8 mouse cellular contexts compared by ENCODE assay signal in genomic region chr5:135010320-135010709, GRCm38 (mm10). TPM values are rescaled to one million over a fixed set of nuclear protein-coding genes. Genes with fewer than 3 reads are reported as not detected.
DNase-seq lines count a peak whose midpoint lies in the region; ATAC-seq lines count a peak whose summit lies in the region.

No protein-coding gene starts in this region.

- DNase-seq in kidney, postnatal 10 days = no peak
- DNase-seq in midbrain, embryonic 14.5 days = no peak
- DNase-seq in right cerebral cortex, postnatal 36 days (ENCODE audit: low spot score in 2 of 2) = no peak
- no peak for DNase-seq in embryo, embryonic 9.5 days (ENCODE audit: extremely low spot score)

- H3K36me3 ChIP-seq in kidney, embryonic 14.5 days (ENCODE audit: control insufficient read depth, insufficient read depth, low read length) = no peaks in the 10 kb centered on the region
- H3K36me3 ChIP-seq in hindbrain, embryonic 12.5 days = no peaks in the 10 kb centered on the region; the same call in 1 of the 2 replicates
- no peaks in the 10 kb centered on the region for H3K36me3 ChIP-seq in midbrain, embryonic 14.5 days (ENCODE audit: control insufficient read depth, insufficient read depth, low read length)

- H3K4me2 ChIP-seq in kidney, embryonic 14.5 days (replicated peaks; ENCODE audit: low read depth, low read length) = peak overlapping the region; percentile 59
- H3K4me2 ChIP-seq in hindbrain, embryonic 12.5 days (replicated peaks) = peak overlapping the region; percentile 61
- peak overlapping the region; percentile 71 for H3K4me2 ChIP-seq in midbrain, embryonic 14.5 days (ENCODE audit: low read length)

- H3K4me3 ChIP-seq in kidney, embryonic 14.5 days (ENCODE audit: low read length) = peak overlapping the region; percentile 67
- peak overlapping the region; percentile 66 for H3K4me3 ChIP-seq in brown adipose tissue, adult 24 weeks (ENCODE audit: insufficient read depth, low read depth, low read length)
- H3K4me3 ChIP-seq in hindbrain, embryonic 12.5 days = peak overlapping the region; percentile 58
- H3K4me3 ChIP-seq in midbrain, embryonic 14.5 days (replicated peaks; ENCODE audit: low read depth, low read length) = peak overlapping the region; percentile 58

- H3K4me1 ChIP-seq in kidney, embryonic 14.5 days (ENCODE audit: control insufficient read depth, insufficient read depth, low read length) = peaks cover 24% of the 10 kb centered on the region
- no peaks in the 10 kb centered on the region; the same call in none of the 2 replicates for H3K4me1 ChIP-seq in brown adipose tissue, adult 24 weeks (ENCODE audit: control insufficient read depth, insufficient read depth, insufficient read length, low read length)
- H3K4me1 ChIP-seq in hindbrain, embryonic 12.5 days = peaks cover 35% of the 10 kb centered on the region
- peaks cover 14% of the 10 kb centered on the region for H3K4me1 ChIP-seq in midbrain, embryonic 14.5 days (ENCODE audit: control insufficient read depth, insufficient read depth, low read length)

- peak overlapping the region; percentile 70; the same call in 1 of the 2 replicates for H3K9ac ChIP-seq in kidney, embryonic 14.5 days (ENCODE audit: low read depth, low read length)
- H3K9ac ChIP-seq in hindbrain, embryonic 12.5 days = peak overlapping the region; percentile 66; the same call in 1 of the 2 replicates
- H3K9ac ChIP-seq in midbrain, embryonic 14.5 days (replicated peaks; ENCODE audit: low read length) = peak overlapping the region; percentile 67

- H3K27ac ChIP-seq in kidney, embryonic 14.5 days (ENCODE audit: low read depth, low read length) = peak overlapping the region; percentile 99
- peak overlapping the region; percentile 46 for H3K27ac ChIP-seq in brown adipose tissue, adult 24 weeks (replicated peaks; ENCODE audit: low read depth, low read length)
- peak overlapping the region; percentile 92 for H3K27ac ChIP-seq in hindbrain, embryonic 12.5 days
- H3K27ac ChIP-seq in midbrain, embryonic 14.5 days (replicated peaks; ENCODE audit: low read depth, low read length) = peak overlapping the region; percentile 96

- no peaks in the 10 kb centered on the region for H3K9me3 ChIP-seq in kidney, embryonic 14.5 days (ENCODE audit: control insufficient read depth, low read length)
- H3K9me3 ChIP-seq in hindbrain, embryonic 12.5 days (replicated peaks) = no peaks in the 10 kb centered on the region
- H3K9me3 ChIP-seq in midbrain, embryonic 14.5 days (ENCODE audit: control insufficient read depth, low read length) = no peaks in the 10 kb centered on the region

- ATAC-seq in kidney, embryonic 14.5 days (ENCODE audit: low FRiP score, low TSS enrichment) = no peak
- no peak for ATAC-seq in hindbrain, embryonic 12.5 days (ENCODE audit: low FRiP score)
- no peak for ATAC-seq in midbrain, embryonic 14.5 days (ENCODE audit: low FRiP score, low TSS enrichment)
- no peak for ATAC-seq in activated CD4-positive, CD25-positive, alpha-beta regulatory T cell, adult 4 months

- H3K27me3 ChIP-seq in kidney, embryonic 14.5 days (ENCODE audit: control insufficient read depth, insufficient read depth, low read length) = no peaks in the 10 kb centered on the region
- no peaks in the 10 kb centered on the region for H3K27me3 ChIP-seq in hindbrain, embryonic 12.5 days
- no peaks in the 10 kb centered on the region for H3K27me3 ChIP-seq in midbrain, embryonic 14.5 days (ENCODE audit: control insufficient read depth, insufficient read depth, low read length)

- 41% methylated on average over 7 of the region's 7 CpGs for WGBS in kidney, embryonic 14.5 days
- 60% methylated on average over 7 of the region's 7 CpGs for WGBS in hindbrain, embryonic 12.5 days
- WGBS in midbrain, embryonic 14.5 days = 58% methylated on average over 7 of the region's 7 CpGs

RNA-seq across cellular contexts. Expression of gene Abhd11, which starts 1.4 kb away (rescaled TPM):
- polyA plus RNA-seq in kidney, embryonic 14.5 days (2014; fragmentation: Nextera tagmentation; extraction: Ambion mirVana) = 73.5 and 78.9 TPM in 2 replicates
- polyA plus RNA-seq in brown adipose tissue, adult 24 weeks (2012; ENCODE audit: insufficient read depth, insufficient read length, missing spikeins) = 91.8 and 99.4 TPM in 2 replicates
- 47.4 and 51.0 TPM in 2 replicates for polyA plus RNA-seq in hindbrain, embryonic 12.5 days (2016; fragmentation: Nextera tagmentation; extraction: Ambion mirVana)
- 58.0 and 81.5 TPM in 2 replicates for polyA plus RNA-seq in midbrain, embryonic 14.5 days (2014; fragmentation: Nextera tagmentation; extraction: Ambion mirVana)
- polyA plus RNA-seq in activated CD4-positive, CD25-positive, alpha-beta regulatory T cell, adult 4 months (2017; shearing (Covaris generic)) = 10 to 100 TPM; 53.9 to 66.7 TPM

RNA-seq across cellular contexts. Expression of gene Stx1a, which starts 13.0 kb away (rescaled TPM):
- polyA plus RNA-seq in kidney, embryonic 14.5 days (2014; fragmentation: Nextera tagmentation; extraction: Ambion mirVana) = 11.5 and 13.5 TPM in 2 replicates
- polyA plus RNA-seq in brown adipose tissue, adult 24 weeks (2012; ENCODE audit: insufficient read depth, insufficient read length, missing spikeins) = not detected in 2 replicates
- 34.3 and 38.7 TPM in 2 replicates for polyA plus RNA-seq in hindbrain, embryonic 12.5 days (2016; fragmentation: Nextera tagmentation; extraction: Ambion mirVana)
- polyA plus RNA-seq in midbrain, embryonic 14.5 days (2014; fragmentation: Nextera tagmentation; extraction: Ambion mirVana) = 106 and 137 TPM in 2 replicates
- 10 to 100 TPM; 15.1 to 15.2 TPM for polyA plus RNA-seq in activated CD4-positive, CD25-positive, alpha-beta regulatory T cell, adult 4 months (2017; shearing (Covaris generic))

RNA-seq across cellular contexts. Expression of gene Cldn3, which starts 24.3 kb away (rescaled TPM):
- polyA plus RNA-seq in kidney, embryonic 14.5 days (2014; fragmentation: Nextera tagmentation; extraction: Ambion mirVana) = 47.0 and 54.7 TPM in 2 replicates
- not detected in 2 replicates for polyA plus RNA-seq in brown adipose tissue, adult 24 weeks (2012; ENCODE audit: insufficient read depth, insufficient read length, missing spikeins)
- 8.2 and 18.3 TPM in 2 replicates for polyA plus RNA-seq in hindbrain, embryonic 12.5 days (2016; fragmentation: Nextera tagmentation; extraction: Ambion mirVana)
- polyA plus RNA-seq in midbrain, embryonic 14.5 days (2014; fragmentation: Nextera tagmentation; extraction: Ambion mirVana) = 0.81 and 1.3 TPM in 2 replicates
- polyA plus RNA-seq in activated CD4-positive, CD25-positive, alpha-beta regulatory T cell, adult 4 months (2017; shearing (Covaris generic)) = not detected

RNA-seq across cellular contexts. Expression of gene Dnajc30, which starts 53.7 kb away (rescaled TPM):
- polyA plus RNA-seq in kidney, embryonic 14.5 days (2014; fragmentation: Nextera tagmentation; extraction: Ambion mirVana) = 33.4 and 34.4 TPM in 2 replicates
- polyA plus RNA-seq in brown adipose tissue, adult 24 weeks (2012; ENCODE audit: insufficient read depth, insufficient read length, missing spikeins) = 14.3 and 21.1 TPM in 2 replicates
- polyA plus RNA-seq in hindbrain, embryonic 12.5 days (2016; fragmentation: Nextera tagmentation; extraction: Ambion mirVana) = 28.9 and 34.4 TPM in 2 replicates
- polyA plus RNA-seq in midbrain, embryonic 14.5 days (2014; fragmentation: Nextera tagmentation; extraction: Ambion mirVana) = 47.3 and 49.3 TPM in 2 replicates
- 10 to 100 TPM; 27.4 to 30.4 TPM for polyA plus RNA-seq in activated CD4-positive, CD25-positive, alpha-beta regulatory T cell, adult 4 months (2017; shearing (Covaris generic))

RNA-seq across cellular contexts. Expression of gene Bud23, which starts 54.4 kb away (rescaled TPM):
- polyA plus RNA-seq in kidney, embryonic 14.5 days (2014; fragmentation: Nextera tagmentation; extraction: Ambion mirVana) = 118 and 156 TPM in 2 replicates
- polyA plus RNA-seq in brown adipose tissue, adult 24 weeks (2012; ENCODE audit: insufficient read depth, insufficient read length, missing spikeins) = 28.3 and 31.3 TPM in 2 replicates
- polyA plus RNA-seq in hindbrain, embryonic 12.5 days (2016; fragmentation: Nextera tagmentation; extraction: Ambion mirVana) = 113 and 119 TPM in 2 replicates
- 63.8 and 71.7 TPM in 2 replicates for polyA plus RNA-seq in midbrain, embryonic 14.5 days (2014; fragmentation: Nextera tagmentation; extraction: Ambion mirVana)
- polyA plus RNA-seq in activated CD4-positive, CD25-positive, alpha-beta regulatory T cell, adult 4 months (2017; shearing (Covaris generic)) = 10 to 100 TPM; 60.3 to 84.8 TPM

Comparison
In these comparisons a context has a peak if more than half of its experiments do, and no peak if none do; other contexts are left out.
1. H3K27ac ChIP-seq: peak in every context shown above with its lines; median percentile 99 in kidney, embryonic 14.5 days; 96 in midbrain, embryonic 14.5 days; 92 in hindbrain, embryonic 12.5 days; 46 in brown adipose tissue, adult 24 weeks.